Mouse (Mus musculus) mouse embryonic stem cell (cell line): ENCODE measurements around the gene Mtmr4.

Source experiments
- in situ Hi-C, 2 experiments: fragments of 300-500 bp; cut with MboI; formaldehyde crosslinking; loops; 1 replicate in 1 of 2; 3 replicates in 1 of 2; pipeline ENCODE4 v1.14.3; 2019 to 2020; ENCODE audit warnings: low sequenced_read_pairs in 2 of 2, low pct_unique_long_range_greater_than_20kb in 1 of 2, mixed read lengths in 1 of 2; ENCODE audit not compliant: unreplicated experiment in 1 of 2

Gene Mtmr4

DNA sequence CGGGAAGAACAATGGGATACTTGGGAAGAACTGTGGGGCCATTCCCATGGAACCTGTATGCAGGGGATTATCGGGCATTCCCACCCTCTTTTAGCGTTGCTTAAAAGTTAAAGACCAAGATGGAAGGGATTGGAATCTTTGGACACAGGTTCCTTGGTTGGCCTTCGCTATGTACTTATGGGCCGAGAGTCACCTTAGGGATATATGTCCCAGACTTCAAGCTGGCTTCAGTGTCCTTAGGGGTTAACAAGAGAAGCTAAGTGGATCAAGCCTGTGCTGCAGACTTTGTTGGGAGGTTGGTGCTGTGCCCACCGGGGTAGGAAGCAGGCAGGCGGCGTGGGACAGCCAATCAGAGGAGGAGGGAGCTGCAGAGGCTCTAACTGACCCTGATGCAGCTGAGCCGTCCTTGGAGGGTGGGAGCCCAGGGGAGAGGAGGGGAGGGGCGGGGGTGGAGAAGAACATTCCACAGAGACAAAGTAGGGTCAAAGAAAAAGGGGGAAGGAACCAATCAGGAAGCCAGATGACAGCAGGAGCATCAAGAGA lies 11.3 kb upstream of the Mtmr4 start:
- in situ Hi-C loops, result no loop called here

DNA sequence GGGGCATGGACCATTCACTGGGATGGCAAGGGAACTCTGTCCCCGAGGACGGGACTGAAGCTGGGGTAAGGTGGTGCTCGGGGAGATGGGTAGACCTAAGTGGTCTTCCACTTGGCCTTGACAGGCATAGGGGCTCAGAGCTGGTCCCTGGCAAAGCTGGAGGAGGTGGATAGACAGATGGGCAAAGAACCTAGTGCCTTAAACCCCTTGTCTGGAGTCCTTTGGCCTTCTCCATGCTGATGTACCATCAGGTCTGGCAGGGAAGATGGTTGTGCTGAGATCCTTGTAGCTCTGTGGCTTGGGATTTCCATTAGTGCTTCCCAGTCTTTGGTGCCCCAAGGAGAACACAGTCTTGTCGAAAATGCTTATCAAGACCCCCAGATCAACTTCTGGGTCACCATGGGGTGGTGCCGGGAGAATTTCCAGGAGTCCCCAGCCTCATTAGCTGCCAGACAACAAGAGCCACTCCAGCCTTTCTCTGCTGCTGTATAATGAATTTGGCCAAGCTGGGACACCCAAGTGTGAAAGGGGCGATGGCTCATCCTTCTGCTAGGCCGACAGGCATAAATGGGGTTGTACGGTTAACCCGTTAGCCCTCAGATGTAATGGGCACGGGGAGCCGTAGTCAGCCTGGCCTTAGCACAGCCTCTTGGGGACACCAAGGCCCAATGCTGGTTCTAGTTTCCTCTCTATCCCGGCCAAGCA lies 10.6 kb upstream of the Mtmr4 start:
- in situ Hi-C loops, result no loop called here

- in situ Hi-C loops, result no loop called here
These were observed 9.8 kb upstream of the Mtmr4 start for GRCm38 (mm10) chr11:87581933-87582710.

DNA sequence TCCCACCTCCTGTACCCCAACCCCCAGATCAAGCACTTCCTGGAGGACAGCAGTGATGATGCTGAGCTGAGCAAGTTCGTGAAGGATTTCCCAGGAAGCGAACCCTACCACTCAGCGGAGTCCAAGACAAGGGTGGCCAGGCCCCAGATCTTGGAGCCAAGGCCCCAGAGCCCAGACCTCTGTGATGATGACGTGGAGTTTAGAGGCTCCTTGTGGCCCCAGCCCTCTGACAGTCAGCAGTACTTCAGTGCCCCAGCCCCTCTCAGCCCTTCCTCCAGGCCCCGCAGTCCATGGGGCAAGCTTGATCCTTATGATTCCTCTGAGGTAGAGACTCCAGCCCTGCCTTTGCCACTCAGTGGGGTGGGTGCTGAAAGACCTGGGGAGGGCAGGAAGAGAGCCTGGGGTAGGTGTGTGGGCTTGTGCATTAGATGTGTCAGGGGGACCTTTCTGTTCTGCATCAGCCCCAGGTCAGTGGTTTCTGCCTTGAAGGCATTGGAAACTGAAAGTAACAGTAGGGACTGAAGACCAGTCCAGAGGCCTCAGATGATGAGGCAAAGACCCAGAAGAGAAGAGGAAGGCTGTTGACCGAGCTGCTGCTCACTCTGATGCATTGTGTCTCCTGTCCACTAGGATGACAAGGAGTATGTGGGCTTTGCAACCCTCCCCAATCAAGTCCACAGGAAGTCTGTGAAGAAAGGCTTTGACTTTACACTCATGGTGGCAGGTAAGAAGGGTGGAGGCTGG lies 8.5 kb upstream of the Mtmr4 start:
- in situ Hi-C loops, result no loop called here

GRCm38 (mm10) chr11:87584711-87585505 lies 7.1 kb upstream of the Mtmr4 start:
- in situ Hi-C loops, result no loop called here

- in situ Hi-C loops, result no loop called here
These were observed 4.6 kb upstream of the Mtmr4 start for GRCm38 (mm10) chr11:87587211-87587874.

GRCm38 (mm10) chr11:87589605-87590004 lies 2.4 kb upstream of the Mtmr4 start:
- in situ Hi-C loops, result no loop called here

DNA sequence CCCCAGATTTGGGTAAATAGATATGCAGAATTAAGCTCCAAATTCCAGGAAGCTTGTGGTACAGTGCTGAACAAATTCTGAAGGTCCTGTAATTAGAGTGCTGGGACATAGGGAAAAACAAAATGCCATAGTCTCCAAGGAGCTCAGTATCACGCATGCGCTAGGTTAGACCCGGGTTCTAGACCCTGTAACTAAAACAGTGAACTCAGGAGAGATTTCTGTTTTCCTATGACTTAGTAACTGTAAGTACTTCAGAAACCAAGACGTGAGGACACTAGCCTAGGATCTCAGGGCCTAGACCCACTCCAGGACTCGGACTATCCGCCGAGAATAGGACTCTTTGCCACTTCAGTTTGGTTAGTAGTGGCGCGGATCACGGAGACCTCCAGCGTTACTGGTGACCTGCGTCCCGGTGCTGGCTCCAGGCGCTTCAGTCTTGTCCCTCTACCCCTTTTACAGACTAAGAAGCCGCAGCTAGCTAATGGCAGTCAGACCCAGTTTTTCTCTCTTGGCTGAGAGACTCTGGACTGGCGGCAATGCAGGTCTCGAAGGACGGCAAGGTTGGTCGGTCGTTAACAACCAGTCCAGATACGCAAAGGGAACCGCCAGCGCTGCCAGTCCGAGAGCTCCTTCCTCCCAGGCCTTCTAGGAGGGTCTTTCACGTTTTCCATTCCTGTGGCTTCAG lies 979 bp upstream of the Mtmr4 start:
- in situ Hi-C loops, result no loop called here

GRCm38 (mm10) chr11:87592354-87592695 lies 363 bp downstream of the Mtmr4 start:
- in situ Hi-C loops, result no loop called here

DNA sequence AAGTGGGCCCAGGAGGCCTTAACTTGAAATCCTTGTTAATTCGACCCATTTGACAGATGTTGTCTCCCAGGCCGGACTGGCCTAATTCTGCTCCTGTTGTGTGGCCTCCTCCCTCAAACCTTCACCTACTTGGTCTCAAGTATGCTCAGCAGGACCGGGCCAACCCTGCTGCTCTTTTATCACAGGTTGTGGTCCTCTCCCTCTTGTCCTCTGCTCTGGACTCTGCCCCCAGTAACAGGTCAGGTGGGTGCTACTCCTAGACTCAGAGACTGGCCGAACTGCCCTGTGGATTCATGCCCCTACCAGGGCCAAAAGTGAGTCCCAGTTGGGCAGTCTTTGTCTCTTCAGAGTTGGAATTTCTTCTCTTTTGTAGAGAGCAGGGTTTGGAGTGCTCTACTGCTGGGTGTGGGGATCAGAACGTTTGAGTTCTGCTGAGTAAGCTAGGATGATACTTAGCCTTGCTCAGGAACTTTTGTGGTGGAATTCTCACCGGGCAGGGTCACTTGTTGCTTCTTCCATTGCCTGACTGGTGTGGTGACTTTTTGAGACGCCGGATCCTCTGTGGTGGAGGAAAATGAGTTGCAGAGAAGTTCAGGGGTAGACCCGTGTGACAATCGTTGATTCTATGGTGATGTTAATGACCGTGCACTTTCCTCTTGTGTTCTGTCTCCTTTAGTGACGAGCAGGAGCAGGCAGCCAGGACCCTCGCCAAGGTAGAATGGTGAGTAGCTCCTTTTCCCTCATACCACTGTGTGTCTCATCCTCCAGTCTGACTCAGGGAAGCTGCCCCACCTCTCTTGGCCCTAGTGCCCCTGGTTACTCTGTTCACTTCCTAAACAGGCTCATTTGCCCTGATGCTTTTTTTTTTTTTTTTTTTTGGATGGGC lies 994 bp downstream of the Mtmr4 start:
- in situ Hi-C loops, result no loop called here

- in situ Hi-C loops, result no loop called here
These were observed 3.4 kb downstream of the Mtmr4 start for GRCm38 (mm10) chr11:87595327-87595841.

DNA sequence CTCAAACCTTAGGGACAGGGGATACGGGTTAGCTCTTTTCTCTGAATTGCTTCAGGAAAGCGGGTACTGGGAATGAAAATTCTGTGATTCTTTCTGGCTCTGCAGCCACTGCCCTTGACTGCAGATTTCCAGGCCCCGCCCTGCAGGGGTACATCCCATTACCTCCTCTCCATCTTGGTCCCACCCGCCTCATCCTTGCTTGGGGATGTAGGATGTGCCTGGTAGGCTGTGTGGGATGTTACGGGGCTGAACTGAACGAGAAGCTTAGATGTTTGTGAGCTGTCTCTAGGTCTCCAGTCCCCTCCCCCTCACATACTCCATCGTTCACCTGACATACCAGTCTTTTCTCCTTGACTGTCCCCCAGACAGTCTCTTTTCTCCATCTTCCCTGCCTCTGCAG lies 4.0 kb downstream of the Mtmr4 start:
- in situ Hi-C loops, result no loop called here

GRCm38 (mm10) chr11:87596492-87596891 lies 4.5 kb downstream of the Mtmr4 start:
- in situ Hi-C loops, result no loop called here

GRCm38 (mm10) chr11:87597061-87597460 lies 5.1 kb downstream of the Mtmr4 start:
- in situ Hi-C loops, result no loop called here

- in situ Hi-C loops, result no loop called here
These were observed 7.6 kb downstream of the Mtmr4 start for GRCm38 (mm10) chr11:87599395-87600089.

DNA sequence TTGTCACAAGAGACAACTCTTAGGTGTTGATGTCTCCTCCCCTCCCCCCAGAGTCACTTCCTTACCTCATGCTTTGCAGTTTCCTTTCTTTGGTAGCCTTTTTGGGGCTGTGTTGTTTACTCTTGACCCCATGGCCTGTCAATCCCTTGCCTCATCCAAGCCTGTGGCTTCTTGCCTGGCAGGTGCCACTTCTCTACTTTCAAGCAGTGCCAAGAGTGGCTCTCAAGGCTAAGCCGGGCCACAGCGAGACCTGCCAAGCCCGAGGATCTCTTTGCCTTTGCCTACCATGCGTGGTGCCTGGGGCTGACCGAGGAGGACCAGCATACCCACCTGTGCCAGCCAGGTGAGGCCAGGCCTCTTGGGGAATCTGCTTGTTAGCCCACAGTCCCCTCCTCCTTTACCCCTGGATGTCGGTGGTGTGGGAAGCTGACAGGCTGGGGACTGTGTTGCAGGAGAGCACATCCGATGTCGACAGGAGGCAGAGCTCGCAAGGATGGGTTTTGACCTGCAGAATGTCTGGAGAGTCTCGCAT lies 8.4 kb downstream of the Mtmr4 start:
- in situ Hi-C loops, result no loop called here
